Mouse (Mus musculus): Measurements from ENCODE around the gene Ryk. TPM values are rescaled to one million over a fixed set of nuclear protein-coding genes. Genes with fewer than 3 reads are reported as not detected.

Ryk gene
- polyA plus RNA-seq, 1 experiment from 2014 or later = 4.7 TPM

DNA sequence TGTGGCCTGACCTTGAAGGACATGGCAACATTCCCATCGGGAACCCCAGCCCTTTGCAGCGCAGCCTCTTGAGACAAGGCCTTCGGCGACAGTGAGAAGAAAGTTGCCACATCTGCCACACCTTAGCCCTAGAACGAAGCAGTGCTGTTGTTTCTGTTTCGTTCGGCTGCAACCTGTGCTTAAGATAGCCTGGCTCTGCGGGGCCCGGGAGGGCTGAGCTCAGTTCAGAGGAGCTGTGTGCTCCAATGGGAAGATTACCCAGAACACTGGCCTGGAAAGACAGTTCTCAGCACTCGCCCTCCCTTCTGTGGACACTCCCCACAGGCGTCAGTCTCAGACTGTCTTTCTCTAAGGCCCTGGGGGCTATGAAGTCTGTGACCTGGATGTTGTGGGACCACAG is 89.1 kb downstream of the Ryk start:
- no peaks in the 10 kb centered on the region for H3K4me1 ChIP-seq (ENCODE audit: insufficient read depth)
- H3K4me2 ChIP-seq (ENCODE audit: low read depth, low read length) = no peak overlapping the region
- no peaks in the 10 kb centered on the region for H3K9me3 ChIP-seq (ENCODE audit: low read length)
- TF ChIP-seq CTCF (IDR thresholded peaks at IDR 0.05; ENCODE audit: low read depth) (no peak), EP300 (IDR thresholded peaks at IDR 0.05; ENCODE audit: low read depth) (no peak)
- no peak overlapping the region for H3K27ac ChIP-seq (ENCODE audit: low read depth)
- no peaks in the 10 kb centered on the region for H3K36me3 ChIP-seq (replicated peaks; ENCODE audit: insufficient read depth, low read length)
- DNase-seq (no peak), ATAC-seq (no peak)
- no peaks in the 10 kb centered on the region for H3K27me3 ChIP-seq (ENCODE audit: insufficient read depth, low read length)
- WGBS (ENCODE audit: insufficient replicate concordance) = 78% methylated on average over 11 of the region's 11 CpGs
- no peak overlapping the region for H3K4me3 ChIP-seq (ENCODE audit: low read depth, low read length)
- no peak overlapping the region for H3K9ac ChIP-seq (replicated peaks)

DNA sequence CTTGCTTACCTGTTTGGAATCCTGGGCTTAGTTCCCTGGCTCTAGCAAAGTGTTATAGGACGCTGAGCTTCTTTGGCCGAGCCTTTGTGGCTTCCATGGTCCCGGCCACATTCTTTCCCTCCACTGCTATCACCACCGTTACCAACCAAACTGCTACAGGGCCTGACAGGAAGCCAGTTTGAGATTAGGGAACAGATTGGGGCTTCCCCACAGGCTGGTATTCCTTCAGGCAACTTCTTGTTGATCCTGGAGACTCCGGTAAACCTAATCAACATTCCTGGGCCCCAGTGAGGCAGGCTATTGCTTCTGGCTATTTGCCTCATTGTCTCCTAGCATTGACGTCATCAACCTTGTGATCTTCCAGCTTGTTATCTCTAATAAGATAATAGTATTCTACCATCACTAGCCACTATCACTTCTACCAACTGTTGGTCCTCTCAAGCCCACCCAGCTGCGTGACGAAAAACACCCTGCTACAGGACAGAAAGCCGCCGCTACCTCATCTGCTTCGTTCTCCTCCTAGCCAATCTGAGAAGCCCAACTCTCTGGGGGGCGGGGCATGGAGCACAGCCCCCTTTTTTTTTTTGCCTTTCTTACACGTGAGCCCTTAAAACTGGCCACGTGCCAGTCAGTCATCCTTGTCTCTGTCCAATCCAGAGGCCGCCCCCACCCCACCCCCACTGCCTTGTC is 90.1 kb downstream of the Ryk start:
- Histone ChIP-seq H3K4me2 (ENCODE audit: low read depth, low read length) (no peak overlapping the region), H3K27ac (ENCODE audit: low read depth) (no peak overlapping the region), H3K9ac (replicated peaks) (no peak overlapping the region), H3K9me3 (ENCODE audit: low read length) (no peaks in the 10 kb centered on the region), H3K36me3 (replicated peaks; ENCODE audit: insufficient read depth, low read length) (no peaks in the 10 kb centered on the region), H3K4me3 (ENCODE audit: low read depth, low read length) (no peak overlapping the region), H3K27me3 (ENCODE audit: insufficient read depth, low read length) (no peaks in the 10 kb centered on the region), H3K4me1 (ENCODE audit: insufficient read depth) (no peaks in the 10 kb centered on the region)
- DNase-seq = no peak
- no peak for ATAC-seq
- TF ChIP-seq CTCF (IDR thresholded peaks at IDR 0.05; ENCODE audit: low read depth) = no peak
- TF ChIP-seq EP300 (IDR thresholded peaks at IDR 0.05; ENCODE audit: low read depth) = no peak
- WGBS (ENCODE audit: insufficient replicate concordance) = 50% methylated on average over 15 of the region's 15 CpGs

GRCm38 (mm10) chr9:102926137-102926536 is 91.4 kb downstream of the Ryk start:
- ATAC-seq (0 out of 2 replicates have a peak, but pooled peaks have one; percentile 29), DNase-seq (no peak)
- Histone ChIP-seq H3K4me1 (ENCODE audit: insufficient read depth) (no peaks in the 10 kb centered on the region), H3K9me3 (ENCODE audit: low read length) (no peaks in the 10 kb centered on the region), H3K36me3 (replicated peaks; ENCODE audit: insufficient read depth, low read length) (no peaks in the 10 kb centered on the region), H3K9ac (replicated peaks) (no peak overlapping the region), H3K4me2 (ENCODE audit: low read depth, low read length) (no peak overlapping the region), H3K4me3 (ENCODE audit: low read depth, low read length) (no peak overlapping the region), H3K27ac (ENCODE audit: low read depth) (no peak overlapping the region), H3K27me3 (ENCODE audit: insufficient read depth, low read length) (no peaks in the 10 kb centered on the region)
- WGBS (ENCODE audit: insufficient replicate concordance) = 74% methylated on average over 3 of the region's 3 CpGs
- TF ChIP-seq EP300 (IDR thresholded peaks at IDR 0.05; ENCODE audit: low read depth) = no peak
- TF ChIP-seq CTCF (IDR thresholded peaks at IDR 0.05; ENCODE audit: low read depth) = no peak

DNA sequence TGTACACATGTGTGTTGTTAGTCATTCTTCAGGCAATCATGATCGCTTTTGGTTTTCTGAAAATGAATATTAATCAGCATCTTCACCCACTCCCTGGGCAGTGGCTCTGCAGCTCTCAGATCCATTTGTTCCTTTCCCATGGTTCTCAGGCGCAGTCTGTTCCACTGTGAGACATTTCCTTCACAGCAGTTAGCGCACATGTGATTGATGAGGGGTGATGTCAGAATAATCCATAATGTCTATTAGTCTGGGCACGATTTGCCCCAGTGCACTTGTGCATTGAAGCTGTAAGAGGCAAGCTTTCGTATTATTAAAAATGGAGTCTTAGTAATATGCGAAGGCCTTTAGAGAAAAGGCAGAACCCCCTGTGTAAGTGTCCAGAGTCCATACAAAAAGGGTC is 95.1 kb downstream of the Ryk start:
- H3K9me3 ChIP-seq (ENCODE audit: low read length) = no peaks in the 10 kb centered on the region
- TF ChIP-seq CTCF (IDR thresholded peaks at IDR 0.05; ENCODE audit: low read depth) = no peak
- no peak for TF ChIP-seq EP300 (IDR thresholded peaks at IDR 0.05; ENCODE audit: low read depth)
- ATAC-seq (no peak), DNase-seq (no peak)
- no peaks in the 10 kb centered on the region for H3K27me3 ChIP-seq (ENCODE audit: insufficient read depth, low read length)
- no peak overlapping the region for H3K4me3 ChIP-seq (ENCODE audit: low read depth, low read length)
- H3K4me2 ChIP-seq (ENCODE audit: low read depth, low read length) = no peak overlapping the region
- 81% methylated on average over 6 of the region's 6 CpGs for WGBS (ENCODE audit: insufficient replicate concordance)
- 0 out of 2 replicates have a peak, but pooled peaks cover 4% of the 10 kb centered on the region for H3K4me1 ChIP-seq (ENCODE audit: insufficient read depth)
- H3K9ac ChIP-seq (replicated peaks) = no peak overlapping the region
- no peak overlapping the region for H3K27ac ChIP-seq (ENCODE audit: low read depth)
- no peaks in the 10 kb centered on the region for H3K36me3 ChIP-seq (replicated peaks; ENCODE audit: insufficient read depth, low read length)

GRCm38 (mm10) chr9:102933925-102934721 is 99.4 kb downstream of the Ryk start:
- TF ChIP-seq EP300 (IDR thresholded peaks at IDR 0.05; ENCODE audit: low read depth) = no peak
- no peak for TF ChIP-seq CTCF (IDR thresholded peaks at IDR 0.05; ENCODE audit: low read depth)
- Histone ChIP-seq H3K27me3 (ENCODE audit: insufficient read depth, low read length) (no peaks in the 10 kb centered on the region), H3K4me2 (ENCODE audit: low read depth, low read length) (peak overlapping the region; percentile 55), H3K4me1 (ENCODE audit: insufficient read depth) (0 out of 2 replicates have a peak, but pooled peaks cover 4% of the 10 kb centered on the region), H3K9me3 (ENCODE audit: low read length) (no peaks in the 10 kb centered on the region), H3K4me3 (ENCODE audit: low read depth, low read length) (peak overlapping the region; percentile 26), H3K36me3 (replicated peaks; ENCODE audit: insufficient read depth, low read length) (no peaks in the 10 kb centered on the region), H3K9ac (replicated peaks) (no peak overlapping the region), H3K27ac (ENCODE audit: low read depth) (peak overlapping the region; percentile 17; the same call in 1 of the 2 replicates)
- DNase-seq = peak; percentile 66
- 35% methylated on average over 20 of the region's 20 CpGs for WGBS (ENCODE audit: insufficient replicate concordance)
- peak; percentile 99 for ATAC-seq

DNA sequence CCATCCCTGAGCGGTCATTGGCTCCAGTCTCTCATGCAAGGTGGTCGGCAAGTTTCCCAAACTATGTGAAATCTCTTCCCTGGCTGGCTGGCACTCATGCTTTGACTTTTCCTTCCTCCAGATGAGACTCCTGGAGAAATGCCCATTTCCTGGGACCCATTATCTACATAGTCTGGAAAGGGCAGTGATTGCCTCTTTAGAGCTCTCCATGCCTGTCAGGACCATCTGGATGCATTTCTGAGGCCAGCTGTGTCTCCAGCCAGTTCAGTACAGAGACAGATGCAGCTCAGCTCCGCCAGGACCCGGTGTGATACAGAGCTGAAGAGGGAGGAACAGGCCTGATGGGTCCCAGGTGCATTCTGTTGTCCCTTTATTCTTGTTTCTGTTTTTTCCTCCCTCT is 107.5 kb downstream of the Ryk start:
- TF ChIP-seq EP300 (IDR thresholded peaks at IDR 0.05; ENCODE audit: low read depth) (no peak), CTCF (IDR thresholded peaks at IDR 0.05; ENCODE audit: low read depth) (no peak)
- ATAC-seq (no peak), DNase-seq (no peak)
- 74% methylated on average over 4 of the region's 4 CpGs for WGBS (ENCODE audit: insufficient replicate concordance)
- Histone ChIP-seq H3K27me3 (ENCODE audit: insufficient read depth, low read length) (no peaks in the 10 kb centered on the region), H3K36me3 (replicated peaks; ENCODE audit: insufficient read depth, low read length) (no peaks in the 10 kb centered on the region), H3K9ac (replicated peaks) (no peak overlapping the region), H3K4me3 (ENCODE audit: low read depth, low read length) (no peak overlapping the region), H3K4me2 (ENCODE audit: low read depth, low read length) (no peak overlapping the region), H3K4me1 (ENCODE audit: insufficient read depth) (no peaks in the 10 kb centered on the region), H3K9me3 (ENCODE audit: low read length) (no peaks in the 10 kb centered on the region), H3K27ac (ENCODE audit: low read depth) (no peak overlapping the region)
